Mouse (Mus musculus) embryo, embryonic 11.5 days (tissue): ENCODE results near the gene Apip.

Experiments
- DNase-seq: peaks from one replicate; pipeline ENCODE4 v3.0.0-alpha.2; 2012; ENCODE audit warnings: low read depth, low spot score

The Apip gene

GRCm38 (mm10) chr2:103073219-103073982, at the start of gene Apip, which contains the start of gene Pdhx:
Gene Apip (plus strand): TSS chr2:103073675.
Gene Pdhx (minus strand): TSS chr2:103073513.
- peak; percentile 99 for DNase-seq

GRCm38 (mm10) chr2:103037831-103038230, 35.6 kb upstream of the Apip start:
- DNase-seq, result no peak

GRCm38 (mm10) chr2:103040896-103041295, 32.6 kb upstream of the Apip start:
- DNase-seq, result no peak

GRCm38 (mm10) chr2:103045286-103045685, 28.2 kb upstream of the Apip start:
- DNase-seq, result no peak

- no peak for DNase-seq
Measured at GRCm38 (mm10) chr2:103051937-103052893, 21.3 kb upstream of the Apip start.

GRCm38 (mm10) chr2:103055820-103056219, 17.7 kb upstream of the Apip start:
- no peak for DNase-seq

- no peak for DNase-seq
Measured at GRCm38 (mm10) chr2:103058266-103058665, 15.2 kb upstream of the Apip start.

GRCm38 (mm10) chr2:103062865-103063264, 10.6 kb upstream of the Apip start:
- peak; percentile 34 for DNase-seq

- no peak for DNase-seq
Measured at GRCm38 (mm10) chr2:103066683-103067551, 6.6 kb upstream of the Apip start.

GRCm38 (mm10) chr2:103067552-103068207, 5.8 kb upstream of the Apip start:
- DNase-seq, result no peak

- DNase-seq, result no peak
Measured at GRCm38 (mm10) chr2:103068602-103069001, 4.9 kb upstream of the Apip start.

GRCm38 (mm10) chr2:103069752-103070405, 3.6 kb upstream of the Apip start:
- DNase-seq, result no peak

- no peak for DNase-seq
Measured at GRCm38 (mm10) chr2:103070586-103070985, 2.9 kb upstream of the Apip start.

GRCm38 (mm10) chr2:103081117-103081516, 7.6 kb downstream of the Apip start:
- no peak for DNase-seq

GRCm38 (mm10) chr2:103081706-103082105, 8.2 kb downstream of the Apip start:
- DNase-seq, result no peak

- no peak for DNase-seq
Measured at GRCm38 (mm10) chr2:103082853-103083252, 9.4 kb downstream of the Apip start.

GRCm38 (mm10) chr2:103084451-103084850, 11.0 kb downstream of the Apip start:
- peak; percentile 11 for DNase-seq

- no peak for DNase-seq
Measured at GRCm38 (mm10) chr2:103085633-103086032, 12.2 kb downstream of the Apip start.

GRCm38 (mm10) chr2:103086432-103086831, 13.0 kb downstream of the Apip start:
- DNase-seq, result peak; percentile 35

- DNase-seq, result no peak
Measured at GRCm38 (mm10) chr2:103088099-103088498, 14.6 kb downstream of the Apip start.
